Mouse (Mus musculus) liver, adult 2 months (tissue): Measurements from ENCODE around the gene Rpl31.

Experiments used
- CTCF ChIP-seq: fragments of 200-500 bp; IDR thresholded peaks from 2 replicates; pipeline ENCODE4 v1.5.1; 2011; ENCODE audit warnings: low read depth, low read length, control low read depth
- POLR2A ChIP-seq: fragments of 200-500 bp; IDR thresholded peaks from 2 replicates; pipeline ENCODE4 v1.6.1; 2011; ENCODE audit warnings: low read length, control low read depth; ENCODE audit not compliant: insufficient read depth; ENCODE audit errors: extremely low read depth

DNA sequence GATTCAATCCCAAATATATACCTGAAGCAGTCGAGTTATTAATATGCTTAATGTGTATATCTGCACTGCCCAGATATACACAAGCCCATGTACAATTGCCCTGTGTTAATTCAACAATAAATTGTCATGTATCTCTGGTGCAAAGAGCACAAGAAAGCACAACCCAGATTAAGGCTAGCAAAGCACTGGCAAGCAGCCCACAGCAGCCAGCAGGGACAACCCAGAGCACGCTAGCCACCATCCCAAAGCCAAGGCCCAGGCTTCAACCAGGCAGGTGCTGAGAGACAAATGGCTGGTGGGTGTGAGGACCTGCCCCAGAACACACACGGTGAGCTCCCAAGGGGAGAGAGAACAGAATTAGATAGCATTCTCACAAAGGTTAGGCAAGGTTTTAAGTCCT lies 18.8 kb downstream of the Rpl31 start:
- no peak for TF ChIP-seq POLR2A
- no peak for TF ChIP-seq CTCF
